Mouse (Mus musculus) midbrain, embryonic 11.5 days (tissue): ENCODE data around the gene Atg7. TPM values are rescaled to one million over a fixed set of nuclear protein-coding genes. Genes with fewer than 3 reads are reported as not detected.

Experiments used
- ATAC-seq: fragments of 200-750 bp; cut with Nextera tagmentation; 2 replicates; pipeline ENCODE4 v1.8.0; 2017; ENCODE audit warnings: moderate TSS enrichment, moderate library complexity; ENCODE audit not compliant: low FRiP score
- DNase-seq: peaks from one replicate; pipeline ENCODE4 v3.0.0; 2015; ENCODE audit warnings: low spot score; ENCODE audit errors: missing footprints
- H3K27ac ChIP-seq: fragments of 300-500 bp; sonication (generic); 2 replicates; pipeline ENCODE4 v1.5.1; 2014; ENCODE audit warnings: low read depth, low read length
- H3K27me3 ChIP-seq: fragments of 300-500 bp; sonication (generic); 2 replicates; pipeline ENCODE4 v1.6.1; 2014; ENCODE audit warnings: mild to moderate bottlenecking, low read length, moderate library complexity, mixed read lengths; ENCODE audit not compliant: control insufficient read depth, insufficient read depth
- H3K36me3 ChIP-seq: fragments of 300-500 bp; sonication (generic); 2 replicates; pipeline ENCODE4 v1.6.1; 2014; ENCODE audit warnings: mild to moderate bottlenecking, low read length, moderate library complexity, mixed read lengths; ENCODE audit not compliant: control insufficient read depth, insufficient read depth
- H3K4me1 ChIP-seq: fragments of 300-500 bp; sonication (generic); 2 replicates; pipeline ENCODE4 v1.6.1; 2014; ENCODE audit warnings: low read length; ENCODE audit not compliant: control insufficient read depth, insufficient read depth
- H3K4me2 ChIP-seq: fragments of 300-500 bp; sonication (generic); 2 replicates; pipeline ENCODE4 v1.6.1; 2014; ENCODE audit warnings: mild to moderate bottlenecking, moderate library complexity
- H3K4me3 ChIP-seq: fragments of 300-500 bp; sonication (generic); 2 replicates; pipeline ENCODE4 v1.5.1; 2014; ENCODE audit warnings: low read depth, low read length
- H3K9ac ChIP-seq: fragments of 300-500 bp; sonication (generic); 2 replicates; pipeline ENCODE4 v1.6.1; 2014; ENCODE audit warnings: low read length
- H3K9me3 ChIP-seq: fragments of 300-500 bp; sonication (generic); 2 replicates; pipeline ENCODE4 v1.6.1; 2016; ENCODE audit warnings: low read length; ENCODE audit not compliant: control insufficient read depth
- WGBS: fragments of 180-500 bp; shearing (Covaris S2); extraction: QIAGEN DNeasy Blood & Tissue Kit; methylation state at CpG from one replicate; pipeline ENCODE4 v1.1.7; 2014; 5-methylcytosine and 5-hydroxymethylcytosine counted together
- polyA plus RNA-seq: library from polyadenylated mRNA; unstranded; fragments of >200 nt; fragmentation: Nextera tagmentation; extraction: Ambion mirVana; gene quantifications from 2 replicates; pipeline ENCODE4 v1.2.1, GENCODE M21; 2014

The Atg7 gene
- polyA plus RNA-seq, 1 experiment from 2014 or later = 17.6 TPM

GRCm38 (mm10) chr6:114851688-114852087 lies 208.8 kb downstream of the Atg7 start:
- H3K9ac ChIP-seq = no peak overlapping the region; the same call in 1 of the 2 replicates
- H3K27me3 ChIP-seq = no peaks in the 10 kb centered on the region
- 32% methylated on average over 7 of the region's 7 CpGs for WGBS
- no peaks in the 10 kb centered on the region for H3K9me3 ChIP-seq
- ATAC-seq = peak; percentile 43; the same call in 1 of the 2 replicates
- DNase-seq = peak; percentile 92
- H3K4me1 ChIP-seq = peaks cover 22% of the 10 kb centered on the region
- H3K4me2 ChIP-seq = no peak overlapping the region
- 0 out of 2 replicates have a peak overlapping the region, but pooled peaks have one; percentile 48 for H3K27ac ChIP-seq
- no peak overlapping the region for H3K4me3 ChIP-seq
- no peaks in the 10 kb centered on the region for H3K36me3 ChIP-seq

GRCm38 (mm10) chr6:114852739-114853138 lies 209.8 kb downstream of the Atg7 start:
- DNase-seq = no peak

GRCm38 (mm10) chr6:114854368-114854767 lies 211.5 kb downstream of the Atg7 start:
- no peak overlapping the region for H3K9ac ChIP-seq
- H3K4me2 ChIP-seq = no peak overlapping the region
- no peak overlapping the region for H3K4me3 ChIP-seq
- peaks cover 22% of the 10 kb centered on the region for H3K4me1 ChIP-seq
- H3K9me3 ChIP-seq = no peaks in the 10 kb centered on the region
- DNase-seq = no peak
- H3K27me3 ChIP-seq = no peaks in the 10 kb centered on the region
- WGBS = 71% methylated on average over 2 of the region's 2 CpGs
- ATAC-seq = no peak
- H3K36me3 ChIP-seq = no peaks in the 10 kb centered on the region
- no peak overlapping the region for H3K27ac ChIP-seq

More at GRCm38 (mm10) chr6:114852739-114853138, 209.8 kb downstream of the Atg7 start:
- H3K27me3 ChIP-seq = no peaks in the 10 kb centered on the region
- H3K36me3 ChIP-seq = no peaks in the 10 kb centered on the region
- H3K9ac ChIP-seq = no peak overlapping the region
- H3K4me1 ChIP-seq = peaks cover 22% of the 10 kb centered on the region
- no peaks in the 10 kb centered on the region for H3K9me3 ChIP-seq
- H3K27ac ChIP-seq = no peak overlapping the region
- H3K4me3 ChIP-seq = no peak overlapping the region
- no peak overlapping the region for H3K4me2 ChIP-seq
- 31% methylated on average over 3 of the region's 3 CpGs for WGBS
- ATAC-seq = peak; percentile 25; the same call in 1 of the 2 replicates

- Histone ChIP-seq H3K4me1 (peaks cover 22% of the 10 kb centered on the region), H3K9ac (no peak overlapping the region), H3K4me2 (no peak overlapping the region), H3K27me3 (no peaks in the 10 kb centered on the region), H3K4me3 (no peak overlapping the region), H3K36me3 (no peaks in the 10 kb centered on the region), H3K27ac (no peak overlapping the region), H3K9me3 (no peaks in the 10 kb centered on the region)
- 73% methylated on average over 3 of the region's 3 CpGs for WGBS
- no peak for ATAC-seq
- DNase-seq = no peak
Measured at GRCm38 (mm10) chr6:114855644-114856043, 212.7 kb downstream of the Atg7 start.

GRCm38 (mm10) chr6:114856501-114856900 lies 213.6 kb downstream of the Atg7 start:
- DNase-seq = no peak
- peaks cover 3% of the 10 kb centered on the region; the same call in 1 of the 2 replicates for H3K36me3 ChIP-seq
- H3K4me2 ChIP-seq = no peak overlapping the region
- H3K27ac ChIP-seq = no peak overlapping the region
- ATAC-seq = no peak
- WGBS = 92% methylated on average over 4 of the region's 4 CpGs
- H3K4me1 ChIP-seq = peaks cover 17% of the 10 kb centered on the region
- no peaks in the 10 kb centered on the region for H3K9me3 ChIP-seq
- H3K27me3 ChIP-seq = no peaks in the 10 kb centered on the region
- H3K9ac ChIP-seq = no peak overlapping the region
- no peak overlapping the region for H3K4me3 ChIP-seq

GRCm38 (mm10) chr6:114857996-114858721 lies 215.3 kb downstream of the Atg7 start:
- no peak overlapping the region for H3K27ac ChIP-seq
- no peak overlapping the region for H3K9ac ChIP-seq
- no peaks in the 10 kb centered on the region for H3K9me3 ChIP-seq
- no peaks in the 10 kb centered on the region for H3K27me3 ChIP-seq
- DNase-seq (no peak), ATAC-seq (no peak)
- H3K4me1 ChIP-seq = peaks cover 5% of the 10 kb centered on the region; the same call in 1 of the 2 replicates
- H3K4me3 ChIP-seq = no peak overlapping the region
- no peak overlapping the region for H3K4me2 ChIP-seq
- peaks cover 7% of the 10 kb centered on the region; the same call in 1 of the 2 replicates for H3K36me3 ChIP-seq
- 89% methylated on average over 3 of the region's 3 CpGs for WGBS

GRCm38 (mm10) chr6:114858722-114859053 lies 215.8 kb downstream of the Atg7 start:
- WGBS = 84% methylated on average over 4 of the region's 4 CpGs
- Histone ChIP-seq H3K4me2 (no peak overlapping the region), H3K4me3 (no peak overlapping the region), H3K4me1 (peaks cover 5% of the 10 kb centered on the region; the same call in 1 of the 2 replicates), H3K27ac (no peak overlapping the region), H3K9ac (no peak overlapping the region), H3K27me3 (no peaks in the 10 kb centered on the region), H3K36me3 (peaks cover 7% of the 10 kb centered on the region; the same call in 1 of the 2 replicates), H3K9me3 (no peaks in the 10 kb centered on the region)
- DNase-seq (no peak), ATAC-seq (no peak)

- no peak overlapping the region for H3K4me2 ChIP-seq
- no peaks in the 10 kb centered on the region for H3K4me1 ChIP-seq
- H3K36me3 ChIP-seq = peaks cover 7% of the 10 kb centered on the region; the same call in 1 of the 2 replicates
- 92% methylated on average over 14 of the region's 14 CpGs for WGBS
- no peak overlapping the region for H3K9ac ChIP-seq
- H3K4me3 ChIP-seq = no peak overlapping the region
- H3K9me3 ChIP-seq = no peaks in the 10 kb centered on the region
- no peaks in the 10 kb centered on the region for H3K27me3 ChIP-seq
- no peak overlapping the region for H3K27ac ChIP-seq
- DNase-seq = no peak
- no peak for ATAC-seq
Measured at GRCm38 (mm10) chr6:114860677-114861568, 218.0 kb downstream of the Atg7 start.

- WGBS = 72% methylated on average over 9 of the region's 9 CpGs
- Histone ChIP-seq H3K4me2 (no peak overlapping the region), H3K9me3 (no peaks in the 10 kb centered on the region), H3K9ac (no peak overlapping the region), H3K36me3 (peaks cover 7% of the 10 kb centered on the region; the same call in 1 of the 2 replicates), H3K4me3 (no peak overlapping the region), H3K4me1 (no peaks in the 10 kb centered on the region), H3K27ac (no peak overlapping the region), H3K27me3 (no peaks in the 10 kb centered on the region)
- no peak for DNase-seq
- no peak for ATAC-seq
Measured at GRCm38 (mm10) chr6:114861591-114861990, 218.7 kb downstream of the Atg7 start.
